8 mouse cellular contexts compared by ENCODE assay signal in genomic region chr14:55458273-55458672, GRCm38 (mm10). TPM values are rescaled to one million over a fixed set of nuclear protein-coding genes. Genes with fewer than 3 reads are reported as not detected.
A peak's percentile ranks its signal among the peaks of the same experiment; 100 is the strongest.
DNase-seq lines count a peak whose midpoint lies in the region; ATAC-seq and TF ChIP-seq lines count a peak whose summit lies in the region.

No protein-coding gene starts in this region.

- in situ Hi-C loops in Patski (cut with MboI; ENCODE audit: low pct_unique_long_range_greater_than_20kb): no loop called here

- POLR2A ChIA-PET in Patski (lab: Charles Lee): no interaction called here

- H3K9ac ChIP-seq in lung, embryonic 16.5 days (ENCODE audit: low read length): no peak overlapping the region

- H3K36me3 ChIP-seq in lung, embryonic 16.5 days (ENCODE audit: control insufficient read depth, insufficient read depth, low read length): no peaks in the 10 kb centered on the region

- peak; percentile 64 for TF ChIP-seq CTCF in gastrocnemius, adult 2 months (IDR thresholded peaks at IDR 0.05)
- TF ChIP-seq CTCF in Patski (IDR thresholded peaks at IDR 0.05): peak; percentile 79

- CTCF ChIA-PET in Patski (lab: Charles Lee): interaction anchor here (0.7 to 1.2 kb wide), 2 partner anchors 9 to 21 kb away, joined by 3 to 5 read pairs; no protein-coding TSS in a partner anchor

- H3K27me3 ChIP-seq in Patski: peaks cover 20% of the 10 kb centered on the region
- H3K27me3 ChIP-seq in lung, embryonic 16.5 days (ENCODE audit: control insufficient read depth, insufficient read depth, low read depth, low read length): no peaks in the 10 kb centered on the region

- peak; percentile 61 for DNase-seq in gastrocnemius, adult 2 months
- no peak for DNase-seq in gastrocnemius, adult 18-20 months (ENCODE audit: low spot score)
- no peak for DNase-seq in Patski (ENCODE audit: low read depth, low spot score)
- DNase-seq in cerebellum, postnatal 10 days: peak; percentile 86 to 87
- peak; percentile 48 to 58 for DNase-seq in frontal cortex, postnatal 25 days (ENCODE audit: low spot score in 2 of 2)
- DNase-seq in layer of hippocampus, adult 8-10 months (ENCODE audit: low spot score in 2 of 2): peak; percentile 43 to 74
- peak; percentile 58 for DNase-seq in right cerebral cortex, postnatal 4 days

- peaks cover 3% of the 10 kb centered on the region; the same call in 1 of the 2 replicates for H3K9me3 ChIP-seq in lung, embryonic 16.5 days (ENCODE audit: control insufficient read depth, low read length)

- ATAC-seq in Patski: no peak
- peak; percentile 47; the same call in 1 of the 2 replicates for ATAC-seq in lung, embryonic 16.5 days (ENCODE audit: low read depth)

- H3K4me3 ChIP-seq in gastrocnemius, adult 2 months: no peak overlapping the region
- no peak overlapping the region for H3K4me3 ChIP-seq in lung, embryonic 16.5 days (ENCODE audit: low read length)

- intact Hi-C loops in gastrocnemius, adult 2 months (cut with DNase I): no loop called here

- H3K27ac ChIP-seq in gastrocnemius, adult 2 months: no peak overlapping the region
- no peak overlapping the region for H3K27ac ChIP-seq in lung, embryonic 16.5 days (ENCODE audit: low read length)

- WGBS in lung, embryonic 16.5 days: 17% methylated on average over 10 of the region's 10 CpGs

- H3K4me1 ChIP-seq in lung, embryonic 16.5 days (replicated peaks; ENCODE audit: control insufficient read depth, insufficient read depth, low read length): no peaks in the 10 kb centered on the region

- H3K4me2 ChIP-seq in lung, embryonic 16.5 days (ENCODE audit: low read depth, low read length): no peak overlapping the region

RNA-seq across cellular contexts. Expression of gene Dhrs4, which starts 20.3 kb away (rescaled TPM):
- 10 to 100 TPM; 28.4 to 68.7 TPM for total RNA-seq in gastrocnemius, adult 2 months (2021)
- total RNA-seq in gastrocnemius, adult 18-20 months (2021): 10 to 100 TPM; 37.1 to 46.0 TPM
- polyA plus RNA-seq in Patski (2021): 71.3 TPM
- total RNA-seq in layer of hippocampus, adult 8-10 months (2022): 10 to 100 TPM; 20.2 to 27.2 (median 23.1) TPM
- 101 and 106 TPM in 2 replicates for polyA plus RNA-seq in lung, embryonic 16.5 days (2015; fragmentation: Nextera tagmentation; extraction: Ambion mirVana)

RNA-seq across cellular contexts. Expression of gene Carmil3, which starts 32.2 kb away (rescaled TPM):
- total RNA-seq in gastrocnemius, adult 2 months (2021): under 1 TPM; 0.43 to 0.95 TPM
- under 1 TPM; 0.26 to 0.41 TPM for total RNA-seq in gastrocnemius, adult 18-20 months (2021)
- 2.6 TPM for polyA plus RNA-seq in Patski (2021)
- total RNA-seq in layer of hippocampus, adult 8-10 months (2022): 10 to 100 TPM; 56.8 to 82.2 (median 62.5) TPM
- polyA plus RNA-seq in lung, embryonic 16.5 days (2015; fragmentation: Nextera tagmentation; extraction: Ambion mirVana): 0.98 and 2.0 TPM in 2 replicates

RNA-seq across cellular contexts. Expression of gene Cpne6, which starts 52.0 kb away (rescaled TPM):
- total RNA-seq in gastrocnemius, adult 2 months (2021): not detected
- total RNA-seq in gastrocnemius, adult 18-20 months (2021): not detected
- polyA plus RNA-seq in Patski (2021): not detected
- 100 to 1,000 TPM; 607 to 653 (median 629) TPM for total RNA-seq in layer of hippocampus, adult 8-10 months (2022)
- 0.19 and 0.29 TPM in 2 replicates for polyA plus RNA-seq in lung, embryonic 16.5 days (2015; fragmentation: Nextera tagmentation; extraction: Ambion mirVana)

Comparison
In these comparisons a context has a peak if more than half of its experiments do, and no peak if none do; other contexts are left out.
1. DNase-seq: peak in gastrocnemius, adult 2 months (single experiment), cerebellum, postnatal 10 days (2 of 2), frontal cortex, postnatal 25 days (2 of 2), layer of hippocampus, adult 8-10 months (2 of 2) and right cerebral cortex, postnatal 4 days (single experiment); none in gastrocnemius, adult 18-20 months (single experiment) and Patski (single experiment).
2. RNA of gene Carmil3, which starts 32.2 kb away (total RNA-seq): 56.8 to 82.2 TPM in layer of hippocampus, adult 8-10 months; 0.43 to 0.95 TPM in gastrocnemius, adult 2 months and 0.26 to 0.41 TPM in gastrocnemius, adult 18-20 months; every median in the first group is over 10 times any median in the second.
3. RNA of gene Cpne6, which starts 52.0 kb away (total RNA-seq): 607 to 653 TPM in layer of hippocampus, adult 8-10 months; not detected in gastrocnemius, adult 18-20 months and not detected in gastrocnemius, adult 2 months; every median in the first group is over 100 times any median in the second.